Mouse (Mus musculus): ENCODE data around the gene Pcolce2. TPM values are rescaled to one million over a fixed set of nuclear protein-coding genes. Genes with fewer than 3 reads are reported as not detected.
A peak's percentile ranks its signal among the peaks of the same experiment; 100 is the strongest.

The Pcolce2 gene
- polyA plus RNA-seq, 1 experiment: 4.5 TPM

- no peak for DNase-seq
- TF ChIP-seq POLR2A (IDR thresholded peaks at IDR 0.05; ENCODE audit: borderline replicate concordance, insufficient read depth, low read length) (no peak), CTCF (IDR thresholded peaks at IDR 0.05; ENCODE audit: borderline replicate concordance, insufficient read depth, low read depth, low read length) (no peak)
- WGBS: 95% methylated on average over 4 of the region's 4 CpGs
- H3K27me3 ChIP-seq (ENCODE audit: control insufficient read depth, insufficient read depth, low read length): no peaks in the 10 kb centered on the region
- H3K27ac ChIP-seq (ENCODE audit: insufficient read depth, low read length): no peak overlapping the region
- H3K4me3 ChIP-seq (replicated peaks; ENCODE audit: insufficient read depth, low read depth, low read length): no peak overlapping the region
- H3K4me1 ChIP-seq (ENCODE audit: control insufficient read depth, insufficient read depth, low read length): peaks cover 4% of the 10 kb centered on the region; the same call in 1 of the 2 replicates
Observed at GRCm38 (mm10) chr9:95676021-95676420, 38.6 kb downstream of the Pcolce2 start.

GRCm38 (mm10) chr9:95679966-95680365 lies 42.6 kb downstream of the Pcolce2 start:
- Histone ChIP-seq H3K4me1 (ENCODE audit: control insufficient read depth, insufficient read depth, low read length) (peaks cover 4% of the 10 kb centered on the region; the same call in 1 of the 2 replicates), H3K27ac (ENCODE audit: insufficient read depth, low read length) (no peak overlapping the region), H3K27me3 (ENCODE audit: control insufficient read depth, insufficient read depth, low read length) (no peaks in the 10 kb centered on the region), H3K4me3 (replicated peaks; ENCODE audit: insufficient read depth, low read depth, low read length) (no peak overlapping the region)
- 75% methylated on average over 7 of the region's 7 CpGs for WGBS
- TF ChIP-seq POLR2A (IDR thresholded peaks at IDR 0.05; ENCODE audit: borderline replicate concordance, insufficient read depth, low read length): no peak
- TF ChIP-seq CTCF (IDR thresholded peaks at IDR 0.05; ENCODE audit: borderline replicate concordance, insufficient read depth, low read depth, low read length): no peak
- DNase-seq: no peak

GRCm38 (mm10) chr9:95680691-95681090 lies 43.3 kb downstream of the Pcolce2 start:
- TF ChIP-seq CTCF (IDR thresholded peaks at IDR 0.05; ENCODE audit: borderline replicate concordance, insufficient read depth, low read depth, low read length): no peak
- no peak for TF ChIP-seq POLR2A (IDR thresholded peaks at IDR 0.05; ENCODE audit: borderline replicate concordance, insufficient read depth, low read length)
- Histone ChIP-seq H3K4me3 (replicated peaks; ENCODE audit: insufficient read depth, low read depth, low read length) (no peak overlapping the region), H3K4me1 (ENCODE audit: control insufficient read depth, insufficient read depth, low read length) (peaks cover 1% of the 10 kb centered on the region; the same call in 1 of the 2 replicates), H3K27me3 (ENCODE audit: control insufficient read depth, insufficient read depth, low read length) (no peaks in the 10 kb centered on the region), H3K27ac (ENCODE audit: insufficient read depth, low read length) (no peak overlapping the region)
- 95% methylated on average over 11 of the region's 11 CpGs for WGBS
- DNase-seq: no peak

- H3K27ac ChIP-seq (ENCODE audit: insufficient read depth, low read length): no peak overlapping the region
- 70% methylated on average over 11 of the region's 11 CpGs for WGBS
- no peaks in the 10 kb centered on the region for H3K4me1 ChIP-seq (ENCODE audit: control insufficient read depth, insufficient read depth, low read length)
Observed at GRCm38 (mm10) chr9:95685660-95686440, 48.4 kb downstream of the Pcolce2 start.

DNA sequence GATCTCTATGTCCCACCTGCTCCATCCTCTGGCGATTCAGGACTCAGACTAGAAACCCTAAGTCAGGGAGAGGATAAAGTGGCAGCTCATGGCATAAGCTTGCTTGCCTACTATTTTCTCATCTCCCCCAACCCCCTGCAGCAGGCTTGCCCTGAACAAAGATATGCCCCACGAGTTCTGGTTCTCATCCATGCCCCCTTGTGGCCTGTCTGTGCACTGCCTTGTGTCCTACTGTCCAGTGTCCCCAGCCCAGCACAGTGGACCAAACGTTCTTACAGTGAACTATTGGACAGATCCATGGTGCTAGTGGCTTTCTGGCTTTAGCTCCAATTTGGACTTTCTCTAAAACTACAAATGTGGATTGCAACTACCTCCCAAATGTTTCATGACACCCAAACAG lies 50.7 kb downstream of the Pcolce2 start:
- Histone ChIP-seq H3K4me1 (ENCODE audit: control insufficient read depth, insufficient read depth, low read length) (no peaks in the 10 kb centered on the region), H3K4me3 (replicated peaks; ENCODE audit: insufficient read depth, low read depth, low read length) (no peak overlapping the region), H3K27me3 (ENCODE audit: control insufficient read depth, insufficient read depth, low read length) (no peaks in the 10 kb centered on the region), H3K27ac (ENCODE audit: insufficient read depth, low read length) (no peak overlapping the region)
- peak; percentile 28 to 54 for DNase-seq
- WGBS: 41% methylated on average over 3 of the region's 3 CpGs
- TF ChIP-seq CTCF (IDR thresholded peaks at IDR 0.05; ENCODE audit: borderline replicate concordance, insufficient read depth, low read depth, low read length) (peak; percentile 77), POLR2A (IDR thresholded peaks at IDR 0.05; ENCODE audit: borderline replicate concordance, insufficient read depth, low read length) (no peak)

More at GRCm38 (mm10) chr9:95685660-95686440, 48.4 kb downstream of the Pcolce2 start:
- Histone ChIP-seq H3K27me3 (ENCODE audit: control insufficient read depth, insufficient read depth, low read length) (no peaks in the 10 kb centered on the region), H3K4me3 (replicated peaks; ENCODE audit: insufficient read depth, low read depth, low read length) (no peak overlapping the region)
- TF ChIP-seq POLR2A (IDR thresholded peaks at IDR 0.05; ENCODE audit: borderline replicate concordance, insufficient read depth, low read length) (no peak), CTCF (IDR thresholded peaks at IDR 0.05; ENCODE audit: borderline replicate concordance, insufficient read depth, low read depth, low read length) (no peak)
- DNase-seq: no peak

DNA sequence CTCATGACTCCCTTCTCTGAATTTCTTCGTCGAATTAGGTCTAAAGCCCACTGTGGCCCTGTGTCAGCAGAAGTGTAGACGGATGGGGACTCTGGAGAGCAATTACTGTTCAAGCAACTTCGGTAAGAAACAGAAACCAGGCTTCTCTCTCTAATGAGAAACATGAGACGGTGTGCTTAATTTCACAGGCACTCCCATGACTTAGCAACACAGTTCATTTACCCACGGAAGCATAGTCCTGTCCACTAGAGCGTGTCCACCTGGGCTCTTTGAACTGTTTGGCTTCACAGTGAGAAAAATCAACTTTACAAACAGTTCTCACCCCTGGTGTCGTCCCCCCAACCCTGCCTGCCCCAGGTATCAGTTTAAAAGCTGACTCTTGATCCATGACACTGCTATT lies 55.4 kb downstream of the Pcolce2 start:
- Histone ChIP-seq H3K4me3 (replicated peaks; ENCODE audit: insufficient read depth, low read depth, low read length) (no peak overlapping the region), H3K27ac (ENCODE audit: insufficient read depth, low read length) (no peak overlapping the region), H3K27me3 (ENCODE audit: control insufficient read depth, insufficient read depth, low read length) (no peaks in the 10 kb centered on the region), H3K4me1 (ENCODE audit: control insufficient read depth, insufficient read depth, low read length) (no peaks in the 10 kb centered on the region)
- no peak for DNase-seq
- TF ChIP-seq CTCF (IDR thresholded peaks at IDR 0.05; ENCODE audit: borderline replicate concordance, insufficient read depth, low read depth, low read length) (no peak), POLR2A (IDR thresholded peaks at IDR 0.05; ENCODE audit: borderline replicate concordance, insufficient read depth, low read length) (no peak)
- WGBS: 77% methylated on average over 8 of the region's 8 CpGs

GRCm38 (mm10) chr9:95693528-95694100 lies 56.2 kb downstream of the Pcolce2 start:
- 81% methylated on average over 11 of the region's 11 CpGs for WGBS
- DNase-seq: no peak
- no peaks in the 10 kb centered on the region for H3K4me1 ChIP-seq (ENCODE audit: control insufficient read depth, insufficient read depth, low read length)
- H3K4me3 ChIP-seq (replicated peaks; ENCODE audit: insufficient read depth, low read depth, low read length): no peak overlapping the region
- H3K27me3 ChIP-seq (ENCODE audit: control insufficient read depth, insufficient read depth, low read length): no peaks in the 10 kb centered on the region
- TF ChIP-seq POLR2A (IDR thresholded peaks at IDR 0.05; ENCODE audit: borderline replicate concordance, insufficient read depth, low read length): no peak
- no peak for TF ChIP-seq CTCF (IDR thresholded peaks at IDR 0.05; ENCODE audit: borderline replicate concordance, insufficient read depth, low read depth, low read length)
- H3K27ac ChIP-seq (ENCODE audit: insufficient read depth, low read length): no peak overlapping the region

- Histone ChIP-seq H3K4me1 (ENCODE audit: control insufficient read depth, insufficient read depth, low read length) (no peaks in the 10 kb centered on the region), H3K27ac (ENCODE audit: insufficient read depth, low read length) (no peak overlapping the region), H3K4me3 (replicated peaks; ENCODE audit: insufficient read depth, low read depth, low read length) (no peak overlapping the region), H3K27me3 (ENCODE audit: control insufficient read depth, insufficient read depth, low read length) (no peaks in the 10 kb centered on the region)
- TF ChIP-seq CTCF (IDR thresholded peaks at IDR 0.05; ENCODE audit: borderline replicate concordance, insufficient read depth, low read depth, low read length): no peak
- no peak for TF ChIP-seq POLR2A (IDR thresholded peaks at IDR 0.05; ENCODE audit: borderline replicate concordance, insufficient read depth, low read length)
- DNase-seq: no peak
- WGBS: 77% methylated on average over 12 of the region's 12 CpGs
Observed at GRCm38 (mm10) chr9:95694526-95694925, 57.1 kb downstream of the Pcolce2 start.
